Mouse (Mus musculus): ENCODE measurements around the gene Kdm2b.

DNA sequence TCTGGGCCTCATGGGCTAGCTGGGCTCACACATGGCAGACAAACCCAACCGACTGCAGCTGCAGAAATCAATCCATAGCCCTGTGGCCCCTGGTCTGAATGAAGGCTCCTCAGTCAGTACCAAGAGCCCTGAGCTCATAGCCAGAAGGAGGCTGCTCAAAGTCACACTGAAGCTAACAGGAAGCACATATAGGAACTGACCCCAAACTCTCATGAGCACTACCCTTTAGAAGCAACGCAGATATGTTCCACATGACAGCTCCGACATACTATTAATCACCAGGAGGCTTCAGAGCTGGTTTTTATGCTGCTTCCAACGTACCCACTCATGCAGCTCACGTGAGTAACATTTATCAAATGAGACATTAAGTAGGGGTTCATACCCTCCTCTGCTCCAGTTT, 19.6 kb downstream of the Kdm2b start:
- TF ChIP-seq EP300 (IDR thresholded peaks at IDR 0.05; ENCODE audit: low read depth) (no peak), CTCF (IDR thresholded peaks at IDR 0.05; ENCODE audit: low read depth) (no peak)
